Mouse (Mus musculus): ENCODE results near the gene Mgam. TPM values are rescaled to one million over a fixed set of nuclear protein-coding genes. Genes with fewer than 3 reads are reported as not detected.

Gene Mgam
- polyA plus RNA-seq, 1 experiment from 2014 or later: 0.13 TPM

- no peak overlapping the region for H3K4me2 ChIP-seq (ENCODE audit: low read depth)
- no peak for ATAC-seq (ENCODE audit: insufficient read depth, low FRiP score, low TSS enrichment)
- no peaks in the 10 kb centered on the region for H3K4me1 ChIP-seq (ENCODE audit: control insufficient read depth, insufficient read depth, low read length)
- no peaks in the 10 kb centered on the region for H3K36me3 ChIP-seq (ENCODE audit: control insufficient read depth, insufficient read depth, low read length)
- 90% methylated on average over 3 of the region's 3 CpGs for whole genome bisulfite sequencing
- no peaks in the 10 kb centered on the region for H3K9me3 ChIP-seq (ENCODE audit: control insufficient read depth, low read length)
- H3K4me3 ChIP-seq (ENCODE audit: low read depth, low read length): no peak overlapping the region
- no peak overlapping the region for H3K27ac ChIP-seq (ENCODE audit: low read depth, low read length)
- H3K27me3 ChIP-seq (ENCODE audit: control insufficient read depth, insufficient read depth, low read length): no peaks in the 10 kb centered on the region
- no peak overlapping the region for H3K9ac ChIP-seq (ENCODE audit: low read length)
- DNase-seq (ENCODE audit: low spot score): no peak
Measured at GRCm38 (mm10) chr6:40774656-40775055, 146.0 kb downstream of the Mgam start.

- H3K27me3 ChIP-seq (ENCODE audit: control insufficient read depth, insufficient read depth, low read length): no peaks in the 10 kb centered on the region
- no peak overlapping the region for H3K27ac ChIP-seq (ENCODE audit: low read depth, low read length)
- no peaks in the 10 kb centered on the region for H3K4me1 ChIP-seq (ENCODE audit: control insufficient read depth, insufficient read depth, low read length)
- WGBS: 58% methylated on average over 4 of the region's 4 CpGs
- H3K9ac ChIP-seq (ENCODE audit: low read length): no peak overlapping the region
- H3K4me3 ChIP-seq (ENCODE audit: low read depth, low read length): no peak overlapping the region
- no peak overlapping the region for H3K4me2 ChIP-seq (ENCODE audit: low read depth)
- H3K36me3 ChIP-seq (ENCODE audit: control insufficient read depth, insufficient read depth, low read length): no peaks in the 10 kb centered on the region
- ATAC-seq (ENCODE audit: insufficient read depth, low FRiP score, low TSS enrichment) (no peak), DNase-seq (ENCODE audit: low spot score) (no peak)
- H3K9me3 ChIP-seq (ENCODE audit: control insufficient read depth, low read length): no peaks in the 10 kb centered on the region
Measured at GRCm38 (mm10) chr6:40778458-40778857, 149.8 kb downstream of the Mgam start.

DNA sequence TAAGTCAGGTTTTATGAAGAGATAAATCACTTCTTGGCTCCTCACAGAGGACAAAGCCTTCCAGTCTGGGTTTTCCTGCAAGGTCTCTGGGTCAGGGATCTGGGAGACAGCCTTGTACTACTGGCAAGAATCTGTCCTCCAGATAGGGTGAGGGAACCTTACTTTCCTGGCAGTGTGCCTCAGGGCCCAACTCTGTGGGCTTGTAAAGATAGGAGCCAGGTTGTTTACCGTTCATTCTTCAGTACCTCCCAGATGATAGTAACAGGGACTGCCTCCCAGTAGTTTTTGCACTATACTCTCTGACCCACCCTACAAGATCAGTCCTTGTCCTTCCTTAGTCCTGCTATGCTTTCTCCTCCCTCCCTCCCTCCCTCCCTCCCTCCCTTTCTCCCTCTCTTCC, 155.0 kb downstream of the Mgam start:
- ATAC-seq (ENCODE audit: insufficient read depth, low FRiP score, low TSS enrichment): no peak

DNA sequence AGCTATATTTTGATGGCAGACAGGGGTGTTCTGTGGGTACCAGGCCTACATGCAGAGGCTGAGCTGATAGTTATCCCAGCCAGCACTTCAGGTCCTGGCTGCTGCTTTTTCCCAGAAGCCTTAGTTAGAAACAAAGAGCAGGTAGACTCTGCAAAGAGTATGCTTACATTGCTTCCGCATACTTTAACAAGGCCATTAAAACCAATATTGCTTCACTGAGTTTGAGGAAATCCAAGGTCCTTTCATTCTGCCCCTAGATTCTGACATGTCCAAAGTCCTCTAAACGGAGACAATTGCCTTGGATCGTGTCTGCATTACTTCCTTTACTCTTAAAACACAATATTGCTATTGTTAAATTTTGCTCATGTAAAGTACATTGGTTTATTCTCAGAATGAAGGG, 155.7 kb downstream of the Mgam start:
- Histone ChIP-seq H3K27me3 (ENCODE audit: control insufficient read depth, insufficient read depth, low read length) (no peaks in the 10 kb centered on the region), H3K4me2 (ENCODE audit: low read depth) (no peak overlapping the region), H3K9me3 (ENCODE audit: control insufficient read depth, low read length) (no peaks in the 10 kb centered on the region), H3K9ac (ENCODE audit: low read length) (no peak overlapping the region), H3K36me3 (ENCODE audit: control insufficient read depth, insufficient read depth, low read length) (no peaks in the 10 kb centered on the region), H3K27ac (ENCODE audit: low read depth, low read length) (no peak overlapping the region), H3K4me1 (ENCODE audit: control insufficient read depth, insufficient read depth, low read length) (no peaks in the 10 kb centered on the region), H3K4me3 (ENCODE audit: low read depth, low read length) (no peak overlapping the region)
- DNase-seq (ENCODE audit: low spot score) (no peak), ATAC-seq (ENCODE audit: insufficient read depth, low FRiP score, low TSS enrichment) (no peak)
- 92% methylated on average over 3 of the region's 3 CpGs for WGBS

More for the DNA sequence above, 155.0 kb downstream of the Mgam start:
- Histone ChIP-seq H3K4me3 (ENCODE audit: low read depth, low read length) (no peak overlapping the region), H3K36me3 (ENCODE audit: control insufficient read depth, insufficient read depth, low read length) (no peaks in the 10 kb centered on the region), H3K4me1 (ENCODE audit: control insufficient read depth, insufficient read depth, low read length) (no peaks in the 10 kb centered on the region), H3K9ac (ENCODE audit: low read length) (no peak overlapping the region), H3K4me2 (ENCODE audit: low read depth) (no peak overlapping the region), H3K27me3 (ENCODE audit: control insufficient read depth, insufficient read depth, low read length) (no peaks in the 10 kb centered on the region), H3K27ac (ENCODE audit: low read depth, low read length) (no peak overlapping the region), H3K9me3 (ENCODE audit: control insufficient read depth, low read length) (no peaks in the 10 kb centered on the region)
- DNase-seq (ENCODE audit: low spot score): no peak
- WGBS: 75% methylated on average over 1 of the region's 1 CpGs

GRCm38 (mm10) chr6:40795077-40795812, 166.6 kb downstream of the Mgam start:
- ATAC-seq (ENCODE audit: insufficient read depth, low FRiP score, low TSS enrichment) (no peak), DNase-seq (ENCODE audit: low spot score) (no peak)
- Histone ChIP-seq H3K4me1 (ENCODE audit: control insufficient read depth, insufficient read depth, low read length) (no peaks in the 10 kb centered on the region), H3K27ac (ENCODE audit: low read depth, low read length) (no peak overlapping the region), H3K27me3 (ENCODE audit: control insufficient read depth, insufficient read depth, low read length) (no peaks in the 10 kb centered on the region), H3K4me3 (ENCODE audit: low read depth, low read length) (no peak overlapping the region), H3K4me2 (ENCODE audit: low read depth) (no peak overlapping the region), H3K9me3 (ENCODE audit: control insufficient read depth, low read length) (no peaks in the 10 kb centered on the region), H3K9ac (ENCODE audit: low read length) (no peak overlapping the region), H3K36me3 (ENCODE audit: control insufficient read depth, insufficient read depth, low read length) (no peaks in the 10 kb centered on the region)
- 80% methylated on average over 4 of the region's 4 CpGs for WGBS

DNA sequence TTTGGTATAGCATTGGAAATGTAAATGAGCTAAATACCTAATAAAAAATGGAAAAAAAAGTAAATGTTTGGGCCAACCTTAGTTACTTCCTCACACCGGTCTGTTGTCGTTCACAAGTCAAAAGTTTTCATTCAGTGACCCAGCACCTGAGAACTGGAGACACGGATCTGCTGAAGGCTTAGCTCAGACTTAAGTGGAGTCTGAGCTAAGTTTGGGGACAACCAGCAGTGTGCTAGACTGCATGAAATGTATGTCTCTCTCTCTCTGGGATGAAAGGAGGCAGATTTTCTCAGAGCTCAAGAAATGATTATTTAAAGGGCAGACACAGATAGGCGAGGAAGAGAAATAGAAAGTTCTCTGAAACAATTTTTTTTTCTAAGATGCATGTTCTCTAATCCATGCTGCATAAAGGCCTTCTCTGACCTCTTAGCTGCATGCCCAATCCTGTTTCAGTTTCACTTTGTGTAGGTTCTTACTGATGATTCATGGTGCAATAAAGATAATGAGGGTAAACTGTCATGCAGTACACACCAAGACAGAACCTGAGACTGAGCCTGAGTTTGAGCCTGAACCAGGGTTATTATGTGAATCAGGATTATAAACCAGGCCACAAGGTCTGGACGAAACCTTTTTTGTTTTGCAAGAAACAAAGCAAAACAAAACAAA, 189.7 kb downstream of the Mgam start:
- Histone ChIP-seq H3K9ac (ENCODE audit: low read length) (no peak overlapping the region), H3K36me3 (ENCODE audit: control insufficient read depth, insufficient read depth, low read length) (no peaks in the 10 kb centered on the region), H3K4me3 (ENCODE audit: low read depth, low read length) (no peak overlapping the region), H3K4me1 (ENCODE audit: control insufficient read depth, insufficient read depth, low read length) (no peaks in the 10 kb centered on the region), H3K9me3 (ENCODE audit: control insufficient read depth, low read length) (no peaks in the 10 kb centered on the region), H3K4me2 (ENCODE audit: low read depth) (no peak overlapping the region), H3K27me3 (ENCODE audit: control insufficient read depth, insufficient read depth, low read length) (no peaks in the 10 kb centered on the region), H3K27ac (ENCODE audit: low read depth, low read length) (no peak overlapping the region)
- WGBS: 87% methylated on average over 5 of the region's 5 CpGs
- ATAC-seq (ENCODE audit: insufficient read depth, low FRiP score, low TSS enrichment) (no peak), DNase-seq (ENCODE audit: low spot score) (no peak)

Other genes starting within 250 kb of the Mgam start
- 15.6 and 15.7 TPM in 2 replicates for gene E330009J07Rik, start 192.7 kb upstream of the Mgam start, polyA plus RNA-seq (2014; fragmentation: Nextera tagmentation; extraction: Ambion mirVana)
- 0.08 and 0.16 TPM in 2 replicates for gene Wee2, start 189.7 kb upstream of the Mgam start, polyA plus RNA-seq (2014; fragmentation: Nextera tagmentation; extraction: Ambion mirVana)
- 149 and 156 TPM in 2 replicates for gene Ssbp1, start 157.5 kb upstream of the Mgam start, polyA plus RNA-seq (2014; fragmentation: Nextera tagmentation; extraction: Ambion mirVana)
- gene Tas2r137, start 137.6 kb upstream of the Mgam start, polyA plus RNA-seq (2014; fragmentation: Nextera tagmentation; extraction: Ambion mirVana): not detected in 2 replicates
- not detected in 2 replicates for gene Tas2r108, start 135.3 kb upstream of the Mgam start, polyA plus RNA-seq (2014; fragmentation: Nextera tagmentation; extraction: Ambion mirVana)
- gene Prss37, start 109.3 kb upstream of the Mgam start, polyA plus RNA-seq (2014; fragmentation: Nextera tagmentation; extraction: Ambion mirVana): not detected in 2 replicates
- gene Olfr461, start 73.8 kb upstream of the Mgam start, polyA plus RNA-seq (2014; fragmentation: Nextera tagmentation; extraction: Ambion mirVana): not detected in 2 replicates
- gene Olfr460, start 59.3 kb upstream of the Mgam start, polyA plus RNA-seq (2014; fragmentation: Nextera tagmentation; extraction: Ambion mirVana): not detected in 2 replicates
- 0.18 and 0.41 TPM in 2 replicates for gene Clec5a, start 43.0 kb upstream of the Mgam start, polyA plus RNA-seq (2014; fragmentation: Nextera tagmentation; extraction: Ambion mirVana)
- not detected in 2 replicates for gene Tas2r138, start 15.5 kb upstream of the Mgam start, polyA plus RNA-seq (2014; fragmentation: Nextera tagmentation; extraction: Ambion mirVana)

Measured in neural tube, embryonic 11.5 days (tissue).